Mouse (Mus musculus): ENCODE measurements around the gene H2-Eb2.

DNA sequence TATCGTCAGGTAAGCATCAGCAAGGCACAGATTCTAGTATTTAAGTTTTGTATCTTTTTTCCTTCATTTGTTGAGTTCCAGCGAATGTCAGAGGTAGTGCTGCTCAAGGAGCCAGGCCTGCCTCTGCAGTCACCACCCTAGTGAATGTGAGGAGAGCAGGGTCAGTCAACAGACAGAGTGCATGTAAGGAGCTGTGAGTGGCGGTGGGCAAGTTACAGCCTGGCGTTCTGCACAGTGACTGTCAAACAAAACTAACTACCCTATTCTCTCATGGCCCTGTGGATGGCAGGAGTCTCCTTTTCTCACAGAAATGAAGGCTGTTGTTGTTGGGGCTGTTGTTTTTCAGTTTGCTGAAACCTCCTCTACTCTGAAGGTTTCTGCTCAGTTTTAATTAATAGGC lies 40.1 kb upstream of the H2-Eb2 start:
- TF ChIP-seq CTCF (IDR thresholded peaks at IDR 0.05; ENCODE audit: insufficient read depth, low read depth, low read length) (no peak), POLR2A (IDR thresholded peaks at IDR 0.05; ENCODE audit: insufficient read depth, low read depth, low read length) (no peak)

Data from olfactory bulb, adult 2 months (tissue).